Mouse (Mus musculus) embryonic facial prominence, embryonic 12.5 days (tissue): Measurements from ENCODE around the gene Atp2b2. TPM values are rescaled to one million over a fixed set of nuclear protein-coding genes. Genes with fewer than 3 reads are reported as not detected.

Source experiments
- microRNA-seq: library from miRNA; unstranded; fragments of <30 nt; microRNA quantifications from one replicate; pipeline ENCODE4, GENCODE M21; 2017
- polyA plus RNA-seq: library from polyadenylated mRNA; unstranded; fragments of >200 nt; fragmentation: Nextera tagmentation; extraction: Ambion mirVana; gene quantifications from 2 replicates; pipeline ENCODE4 v1.2.1, GENCODE M21; 2016

The Atp2b2 gene
- polyA plus RNA-seq, 1 experiment from 2014 or later = 1.9 TPM

Small RNA genes lying within 50 kb of the gene (microRNA-seq; reads per million reads assigned to microRNA genes)
- 0.91 reads per million for gene Mir7042

Other genes with a start within 250 kb of the Atp2b2 start
- gene Slc6a11, start 88.6 kb upstream of the Atp2b2 start, polyA plus RNA-seq = 0.37 and 0.38 TPM in 2 replicates
- 1.7 and 2.7 TPM in 2 replicates for gene Slc6a1, start 240.0 kb upstream of the Atp2b2 start, polyA plus RNA-seq